ENCODE assay signal across 8 mouse cellular contexts in the genomic region with DNA sequence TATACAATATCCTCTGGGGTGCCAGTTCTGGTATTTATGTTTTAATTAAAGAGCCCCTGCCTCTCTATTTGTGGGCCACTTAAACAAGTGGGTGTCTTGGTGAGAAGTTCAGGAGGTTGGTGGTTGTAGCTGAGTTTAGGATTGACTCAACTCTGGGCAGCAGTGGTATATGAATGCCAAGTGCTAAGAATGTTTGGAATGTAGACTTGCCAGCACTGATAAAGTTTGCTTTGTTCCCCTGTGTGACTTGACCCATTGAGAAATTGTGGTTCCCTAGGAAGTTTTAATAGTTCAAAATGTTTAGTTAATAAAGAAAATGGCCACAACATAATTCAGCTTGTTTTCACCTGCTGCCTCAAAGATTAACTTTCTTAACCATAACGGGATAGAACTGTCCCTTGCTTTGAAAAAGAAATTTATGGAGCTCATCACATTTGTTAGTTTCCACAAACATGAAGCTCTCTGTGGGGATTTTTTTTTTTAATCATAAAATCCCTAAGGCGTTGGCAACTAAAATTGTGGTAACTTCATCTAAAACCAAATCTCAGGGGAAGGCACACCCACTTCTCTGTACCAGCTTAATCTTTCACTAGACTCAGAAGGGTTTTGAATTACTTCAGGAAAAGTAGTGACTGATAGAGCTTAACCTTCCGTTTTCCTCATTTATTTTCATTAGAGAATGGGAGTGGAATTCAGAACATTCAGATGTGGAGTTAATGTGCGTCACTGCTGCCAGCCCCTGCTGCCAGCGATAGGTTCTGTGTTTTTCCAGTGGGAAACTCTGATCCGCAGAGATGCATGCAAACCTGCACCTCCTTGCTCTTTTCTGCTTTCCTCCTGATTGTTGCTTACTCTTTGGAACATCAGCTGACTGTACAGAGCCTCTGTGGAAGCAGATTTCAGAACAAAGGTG.
DNase-seq lines count a peak whose midpoint lies in the region; ATAC-seq and TF ChIP-seq lines count a peak whose summit lies in the region.
"Had no signal": no experiment of that assay in that cellular context is flagged by ENCODE, and none has a peak within 500 bp of the region (broad histone marks: within the 10 kb centered on the region; RNA-seq: fewer than 3 reads in every experiment).

No protein-coding gene starts in this region.

- no peak for TF ChIP-seq EP300 in liver, postnatal 0 days (IDR thresholded peaks at IDR 0.05; ENCODE audit: low read depth)

- no peaks in the 10 kb centered on the region for H3K9me3 ChIP-seq in liver, postnatal 0 days (ENCODE audit: low read length)
- no peaks in the 10 kb centered on the region for H3K9me3 ChIP-seq in liver, embryonic 11.5 days (ENCODE audit: control insufficient read depth, low read length)
- H3K9me3 ChIP-seq in heart, embryonic 10.5 days: no peaks in the 10 kb centered on the region
- no peaks in the 10 kb centered on the region for H3K9me3 ChIP-seq in neural tube, embryonic 15.5 days (replicated peaks)

- H3K27ac ChIP-seq in liver, postnatal 0 days (ENCODE audit: low read depth): peak overlapping the region; percentile 35; the same call in 1 of the 2 replicates
- no peak overlapping the region for H3K27ac ChIP-seq in liver, embryonic 11.5 days (ENCODE audit: low read depth, low read length)
- H3K27ac ChIP-seq in heart, embryonic 10.5 days: peak overlapping the region; percentile 68
- peak overlapping the region; percentile 25; the same call in 1 of the 2 replicates for H3K27ac ChIP-seq in neural tube, embryonic 15.5 days (replicated peaks)
- H3K27ac ChIP-seq: liver, embryonic 14.5 days had no signal

- DNase-seq in liver, postnatal 0 days: no peak
- no peak for DNase-seq in liver, embryonic 11.5 days (ENCODE audit: low spot score)
- no peak for DNase-seq in heart, embryonic 10.5 days (ENCODE audit: low spot score)
- DNase-seq in kidney, adult 9 months: peak; percentile 77
- DNase-seq in cerebellum, adult 9-10 months: no peak
- no peak for DNase-seq in gastrocnemius, adult 8-10 months (ENCODE audit: low spot score in 2 of 2)

- no peak overlapping the region for H3K4me2 ChIP-seq in liver, postnatal 0 days (ENCODE audit: low read depth, low read length)
- H3K4me2 ChIP-seq in liver, embryonic 11.5 days: no peak overlapping the region
- no peak overlapping the region for H3K4me2 ChIP-seq in neural tube, embryonic 15.5 days

- whole genome bisulfite sequencing in liver, postnatal 0 days (ENCODE audit: insufficient replicate concordance): 55% methylated on average over 6 of the region's 6 CpGs
- 59% methylated on average over 6 of the region's 6 CpGs for WGBS in liver, embryonic 11.5 days
- 29% methylated on average over 6 of the region's 6 CpGs for WGBS in heart, embryonic 10.5 days
- WGBS in neural tube, embryonic 15.5 days: 49% methylated on average over 6 of the region's 6 CpGs

- H3K9ac ChIP-seq in liver, postnatal 0 days (replicated peaks): no peak overlapping the region
- no peak overlapping the region for H3K9ac ChIP-seq in liver, embryonic 11.5 days (ENCODE audit: low read depth, low read length)
- no peak overlapping the region for H3K9ac ChIP-seq in neural tube, embryonic 15.5 days (replicated peaks)
- H3K9ac ChIP-seq: liver, embryonic 14.5 days had no signal

- H3K4me1 ChIP-seq in liver, postnatal 0 days (ENCODE audit: insufficient read depth): 0 out of 2 replicates have a peak, but pooled peaks cover 5% of the 10 kb centered on the region
- peaks cover 5% of the 10 kb centered on the region; the same call in 1 of the 2 replicates for H3K4me1 ChIP-seq in liver, embryonic 11.5 days (replicated peaks; ENCODE audit: control insufficient read depth, insufficient read depth, low read length)
- peaks cover 33% of the 10 kb centered on the region for H3K4me1 ChIP-seq in heart, embryonic 10.5 days
- peaks cover 4% of the 10 kb centered on the region for H3K4me1 ChIP-seq in neural tube, embryonic 15.5 days

- no peaks in the 10 kb centered on the region for H3K27me3 ChIP-seq in liver, postnatal 0 days (ENCODE audit: insufficient read depth, low read length)
- H3K27me3 ChIP-seq in liver, embryonic 11.5 days (replicated peaks; ENCODE audit: control insufficient read depth, insufficient read depth, low read length): no peaks in the 10 kb centered on the region
- no peaks in the 10 kb centered on the region for H3K27me3 ChIP-seq in heart, embryonic 10.5 days (ENCODE audit: insufficient read depth, poor library complexity, severe bottlenecking)
- H3K27me3 ChIP-seq in neural tube, embryonic 15.5 days (replicated peaks): no peaks in the 10 kb centered on the region

- H3K4me3 ChIP-seq in liver, postnatal 0 days (ENCODE audit: low read depth, low read length): no peak overlapping the region
- no peak overlapping the region for H3K4me3 ChIP-seq in liver, embryonic 11.5 days (ENCODE audit: low read depth, low read length)
- H3K4me3 ChIP-seq in heart, embryonic 10.5 days: peak overlapping the region; percentile 15
- no peak overlapping the region for H3K4me3 ChIP-seq in neural tube, embryonic 15.5 days (replicated peaks)

- ATAC-seq in liver, postnatal 0 days: no peak
- no peak for ATAC-seq in liver, embryonic 11.5 days (replicated peaks; ENCODE audit: low FRiP score)
- no peak for ATAC-seq in neural tube, embryonic 15.5 days (ENCODE audit: low FRiP score)

- H3K36me3 ChIP-seq in liver, postnatal 0 days (replicated peaks; ENCODE audit: insufficient read depth, low read length): peaks cover 6% of the 10 kb centered on the region; the same call in 1 of the 2 replicates
- 0 out of 2 replicates have a peak, but pooled peaks cover 2% of the 10 kb centered on the region for H3K36me3 ChIP-seq in liver, embryonic 11.5 days (ENCODE audit: control insufficient read depth, insufficient read depth, low read length)
- peaks cover 4% of the 10 kb centered on the region for H3K36me3 ChIP-seq in heart, embryonic 10.5 days
- no peaks in the 10 kb centered on the region for H3K36me3 ChIP-seq in neural tube, embryonic 15.5 days

- no peak for TF ChIP-seq CTCF in liver, postnatal 0 days (IDR thresholded peaks at IDR 0.05; ENCODE audit: low read depth)
